Mouse (Mus musculus) midbrain, postnatal 0 days (tissue): Measurements from ENCODE around the gene Appl1. TPM values are rescaled to one million over a fixed set of nuclear protein-coding genes. Genes with fewer than 3 reads are reported as not detected.

ENCODE experiments used
- ATAC-seq: fragments of 200-750 bp; cut with Nextera tagmentation; 2 replicates; pipeline ENCODE4 v1.8.0; 2017; ENCODE audit warnings: moderate number of reproducible peaks, mild to moderate bottlenecking, moderate TSS enrichment, moderate library complexity; ENCODE audit not compliant: low FRiP score
- DNase-seq: peaks from one replicate; pipeline ENCODE4 v3.0.0-alpha.2; 2015; ENCODE audit warnings: low spot score
- H3K27ac ChIP-seq: fragments of 300-500 bp; sonication (generic); 2 replicates; pipeline ENCODE4 v1.5.1; 2014; ENCODE audit warnings: low read depth, mild to moderate bottlenecking, low read length, mixed read lengths
- H3K27me3 ChIP-seq: fragments of 300-500 bp; sonication (generic); 2 replicates; pipeline ENCODE4 v1.6.1; 2014; ENCODE audit warnings: low read length, control low read depth, mixed read lengths; ENCODE audit not compliant: insufficient read depth
- H3K36me3 ChIP-seq: fragments of 300-500 bp; sonication (generic); 2 replicates; pipeline ENCODE4 v1.6.1; 2014; ENCODE audit warnings: low read length, control low read depth, mixed read lengths; ENCODE audit not compliant: insufficient read depth
- H3K4me1 ChIP-seq: fragments of 300-500 bp; sonication (generic); 2 replicates; pipeline ENCODE4 v1.6.1; 2014; ENCODE audit warnings: mild to moderate bottlenecking, control low read depth, antibody characterized with exemption, low read length, mixed read lengths; ENCODE audit not compliant: insufficient read depth
- H3K4me2 ChIP-seq: fragments of 300-500 bp; sonication (generic); 2 replicates; pipeline ENCODE4 v1.6.1; 2014; ENCODE audit warnings: low read depth, mild to moderate bottlenecking, low read length, mixed read lengths; ENCODE audit not compliant: poor library complexity, severe bottlenecking
- H3K4me3 ChIP-seq: fragments of 300-500 bp; sonication (generic); 2 replicates; pipeline ENCODE4 v1.5.1; 2014; ENCODE audit warnings: low read depth, mild to moderate bottlenecking, low read length, moderate library complexity
- H3K9ac ChIP-seq: fragments of 300-500 bp; sonication (generic); replicated peaks from 2 replicates; pipeline ENCODE4 v1.6.1; 2014; ENCODE audit warnings: mild to moderate bottlenecking, low read length, moderate library complexity, mixed read lengths; ENCODE audit not compliant: poor library complexity, severe bottlenecking
- H3K9me3 ChIP-seq: fragments of 300-500 bp; sonication (generic); 2 replicates; pipeline ENCODE4 v1.6.1; 2016; ENCODE audit warnings: low read length, control low read depth
- CTCF ChIP-seq: IDR thresholded peaks from 2 replicates; pipeline ENCODE4 v1.5.1; 2016; ENCODE audit warnings: antibody characterized with exemption, mild to moderate bottlenecking
- WGBS: fragments of 180-500 bp; shearing (Covaris S2); extraction: QIAGEN DNeasy Blood & Tissue Kit; methylation state at CpG from one replicate; pipeline ENCODE4 v1.1.7; 2014; 5-methylcytosine and 5-hydroxymethylcytosine counted together
- polyA plus RNA-seq: library from polyadenylated mRNA; unstranded; fragments of >200 nt; fragmentation: Nextera tagmentation; extraction: Ambion mirVana; gene quantifications from 2 replicates; pipeline ENCODE4 v1.2.1, GENCODE M21; 2015
- total RNA-seq: library from RNA; depleted of rRNA; stranded (reverse); fragments of >200 nt; gene quantifications from 2 replicates; pipeline ENCODE4 v1.2.3, GENCODE M21; 2014

Appl1 gene
- total and polyA plus RNA-seq, 2 experiments from 2014 or later: 43.7 to 65.8 TPM

DNA sequence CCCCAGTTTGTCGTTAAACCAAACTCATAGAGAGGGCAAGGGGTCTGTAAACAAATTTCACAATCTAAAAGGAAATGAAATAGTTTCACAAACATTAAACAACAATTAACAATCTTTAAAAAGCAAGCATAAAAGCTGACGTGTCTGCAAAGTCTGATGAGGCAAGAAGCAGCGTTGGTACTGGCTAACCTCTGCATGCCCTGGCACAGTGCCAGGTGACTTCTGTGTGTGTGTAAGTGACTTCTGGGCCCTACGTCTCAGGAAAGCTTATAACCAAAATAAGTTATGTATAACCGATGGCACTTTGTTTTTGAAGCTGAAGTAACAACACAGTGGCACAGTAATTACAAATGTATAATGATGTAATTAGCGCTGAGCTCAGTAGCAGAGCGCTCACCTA lies 33.9 kb upstream of the Appl1 start:
- Histone ChIP-seq H3K9me3 (no peaks in the 10 kb centered on the region), H3K4me3 (no peak overlapping the region), H3K4me2 (no peak overlapping the region), H3K9ac (no peak overlapping the region), H3K27ac (no peak overlapping the region), H3K36me3 (no peaks in the 10 kb centered on the region), H3K4me1 (no peaks in the 10 kb centered on the region), H3K27me3 (no peaks in the 10 kb centered on the region)
- no peak for TF ChIP-seq CTCF
- DNase-seq (no peak), ATAC-seq (no peak)
- 73% methylated on average over 7 of the region's 7 CpGs for WGBS

- no peak overlapping the region for H3K27ac ChIP-seq
- 3% methylated on average over 11 of the region's 11 CpGs for WGBS
- ATAC-seq (no peak), DNase-seq (no peak)
- no peaks in the 10 kb centered on the region for H3K27me3 ChIP-seq
- no peak overlapping the region for H3K4me3 ChIP-seq
- TF ChIP-seq CTCF: no peak
- H3K4me2 ChIP-seq: peak overlapping the region; percentile 13; the same call in 1 of the 2 replicates
- no peaks in the 10 kb centered on the region for H3K36me3 ChIP-seq
- no peaks in the 10 kb centered on the region for H3K9me3 ChIP-seq
- no peaks in the 10 kb centered on the region for H3K4me1 ChIP-seq
- no peak overlapping the region for H3K9ac ChIP-seq
Observed at GRCm38 (mm10) chr14:27000386-27000785, 29.4 kb upstream of the Appl1 start.

- H3K4me1 ChIP-seq: no peaks in the 10 kb centered on the region
- DNase-seq (no peak), ATAC-seq (no peak)
- no peaks in the 10 kb centered on the region for H3K36me3 ChIP-seq
- H3K27ac ChIP-seq: no peak overlapping the region
- H3K4me3 ChIP-seq: no peak overlapping the region
- TF ChIP-seq CTCF: no peak
- H3K9ac ChIP-seq: no peak overlapping the region
- no peaks in the 10 kb centered on the region for H3K27me3 ChIP-seq
- H3K4me2 ChIP-seq: no peak overlapping the region
- no peaks in the 10 kb centered on the region for H3K9me3 ChIP-seq
Observed at GRCm38 (mm10) chr14:26996257-26996656, 25.2 kb upstream of the Appl1 start.

DNA sequence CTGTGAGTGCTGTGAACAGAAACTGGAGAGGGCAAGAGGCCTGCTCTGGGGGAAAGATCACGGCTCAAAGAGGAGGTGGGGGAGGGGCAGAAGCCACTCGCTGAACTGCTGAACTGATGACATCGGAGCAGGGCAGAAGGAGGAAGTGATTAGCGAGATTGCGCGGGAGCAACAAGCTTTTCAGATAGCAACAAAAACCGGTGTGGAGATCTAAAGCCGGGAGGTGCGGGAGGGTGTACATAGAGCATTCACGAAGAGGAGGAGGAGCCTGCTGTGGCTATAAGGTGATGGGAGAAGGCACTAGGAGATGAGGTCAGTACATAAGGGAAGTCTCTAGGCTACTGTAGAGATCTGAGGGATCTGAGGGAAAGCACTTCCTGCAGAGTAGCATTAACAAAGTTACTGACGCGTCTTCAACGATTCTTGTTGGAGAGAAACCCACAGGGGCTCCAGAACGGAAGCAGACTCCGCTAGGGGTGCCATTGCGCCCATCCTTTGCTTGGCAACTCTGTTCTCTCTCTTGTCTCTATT lies 23.2 kb upstream of the Appl1 start, which contains the start of gene Hesx1:
Hesx1 (plus strand) TSS at position 206 of the 531 bp plus-strand sequence.
- WGBS: 8% methylated on average over 16 of the region's 16 CpGs
- ATAC-seq (no peak), DNase-seq (peak; percentile 49)
- Histone ChIP-seq H3K4me3 (peak within 1 kb of the TSS; percentile 28), H3K36me3 (no peaks in the 10 kb centered on the region), H3K9ac (no peak within 1 kb of the TSS), H3K9me3 (no peaks in the 10 kb centered on the region), H3K4me2 (peak within 1 kb of the TSS; percentile 50), H3K27me3 (no peaks in the 10 kb centered on the region), H3K4me1 (no peaks in the 10 kb centered on the region), H3K27ac (no peak within 1 kb of the TSS)
- peak; percentile 43 for TF ChIP-seq CTCF

DNA sequence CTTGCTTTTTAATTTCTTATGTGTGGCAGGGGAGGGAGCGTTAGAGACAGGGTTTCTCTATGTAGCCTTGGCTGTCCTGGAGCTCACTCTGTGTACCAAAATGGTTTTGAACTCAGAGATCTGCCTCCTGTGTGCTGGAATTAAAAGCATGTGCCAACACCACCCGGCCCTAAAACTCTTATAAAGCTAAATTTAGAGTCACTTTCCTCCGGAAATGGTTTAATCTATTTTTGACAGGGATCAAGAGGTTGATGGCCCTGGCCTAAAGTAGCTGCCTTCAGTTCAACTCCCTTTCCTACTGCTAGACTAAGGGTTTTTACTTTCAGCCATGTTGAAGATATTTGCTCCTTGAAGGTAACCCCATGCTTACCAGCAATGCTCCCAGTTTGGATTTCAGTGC lies 22.4 kb upstream of the Appl1 start:
- Histone ChIP-seq H3K9me3 (no peaks in the 10 kb centered on the region), H3K27me3 (no peaks in the 10 kb centered on the region), H3K4me3 (no peak overlapping the region), H3K4me1 (no peaks in the 10 kb centered on the region), H3K27ac (no peak overlapping the region), H3K4me2 (no peak overlapping the region), H3K36me3 (no peaks in the 10 kb centered on the region), H3K9ac (no peak overlapping the region)
- ATAC-seq (no peak), DNase-seq (no peak)
- 83% methylated on average over 3 of the region's 3 CpGs for WGBS
- TF ChIP-seq CTCF: no peak

GRCm38 (mm10) chr14:26991622-26992021 lies 20.6 kb upstream of the Appl1 start:
- 68% methylated on average over 18 of the region's 18 CpGs for WGBS
- ATAC-seq: no peak
- H3K9ac ChIP-seq: no peak overlapping the region
- H3K4me2 ChIP-seq: no peak overlapping the region
- H3K27ac ChIP-seq: no peak overlapping the region
- no peaks in the 10 kb centered on the region for H3K4me1 ChIP-seq
- H3K4me3 ChIP-seq: no peak overlapping the region
- no peak for TF ChIP-seq CTCF
- H3K9me3 ChIP-seq: no peaks in the 10 kb centered on the region
- DNase-seq: no peak
- no peaks in the 10 kb centered on the region for H3K27me3 ChIP-seq
- H3K36me3 ChIP-seq: no peaks in the 10 kb centered on the region
